Mouse (Mus musculus) lung, adult 2 months (tissue): ENCODE results near the gene Dchs2. TPM values are rescaled to one million over a fixed set of nuclear protein-coding genes. Genes with fewer than 3 reads are reported as not detected.

ENCODE experiments used
- DNase-seq: peaks from one replicate; pipeline ENCODE4 v3.0.0; 2022
- H3K4me1 ChIP-seq: fragments of 200-500 bp; 2 replicates; pipeline ENCODE4 v1.6.1; 2011; ENCODE audit warnings: low read length; ENCODE audit not compliant: control insufficient read depth, insufficient read depth
- H3K4me3 ChIP-seq: fragments of 200-500 bp; replicated peaks from 2 replicates; pipeline ENCODE3; 2011; ENCODE audit warnings: low read depth, mild to moderate bottlenecking, control low read depth, low read length; ENCODE audit errors: extremely low read depth
- CTCF ChIP-seq: fragments of 200-500 bp; IDR thresholded peaks from 2 replicates; pipeline ENCODE4 v1.5.1; 2011; ENCODE audit warnings: mild to moderate bottlenecking, low read length, control low read depth; ENCODE audit not compliant: insufficient read depth
- POLR2A ChIP-seq: fragments of 200-500 bp; IDR thresholded peaks from 2 replicates; pipeline ENCODE4 v1.6.1; 2011; ENCODE audit warnings: low read depth, mild to moderate bottlenecking, control low read depth, low read length, borderline replicate concordance; ENCODE audit errors: extremely low read depth
- WGBS: fragments of 180-500 bp; shearing (Covaris S2); methylation state at CpG from one replicate; pipeline ENCODE4 v1.1.7; 2018; 5-methylcytosine and 5-hydroxymethylcytosine counted together
- polyA plus RNA-seq: library from polyadenylated mRNA; depleted of rRNA; stranded (reverse); fragments of >200 nt; gene quantifications from 2 replicates; pipeline ENCODE4 v1.2.3, GENCODE M21; 2012

Dchs2 gene
- polyA plus RNA-seq, 1 experiment, result 0.38 TPM

- TF ChIP-seq POLR2A, result no peak
- no peak for TF ChIP-seq CTCF
- H3K4me1 ChIP-seq, result peaks cover 6% of the 10 kb centered on the region
- WGBS, result 14% methylated on average over 4 of the region's 4 CpGs
- no peak for DNase-seq
- no peak overlapping the region for H3K4me3 ChIP-seq
These were observed 20.3 kb downstream of the Dchs2 start for GRCm38 (mm10) chr3:83148055-83148447.

GRCm38 (mm10) chr3:83148508-83148907, 20.8 kb downstream of the Dchs2 start:
- H3K4me1 ChIP-seq, result peaks cover 6% of the 10 kb centered on the region
- H3K4me3 ChIP-seq, result no peak overlapping the region
- TF ChIP-seq CTCF (no peak), POLR2A (no peak)
- DNase-seq, result no peak
- WGBS, result 56% methylated on average over 3 of the region's 3 CpGs

GRCm38 (mm10) chr3:83155600-83155999, 27.9 kb downstream of the Dchs2 start:
- no peak for DNase-seq

GRCm38 (mm10) chr3:83156165-83156564, 28.4 kb downstream of the Dchs2 start:
- DNase-seq, result no peak
- TF ChIP-seq POLR2A (no peak), CTCF (no peak)
- H3K4me1 ChIP-seq, result peaks cover 6% of the 10 kb centered on the region; the same call in 1 of the 2 replicates
- no peak overlapping the region for H3K4me3 ChIP-seq
- WGBS, result 67% methylated on average over 4 of the region's 4 CpGs

More at GRCm38 (mm10) chr3:83155600-83155999, 27.9 kb downstream of the Dchs2 start:
- H3K4me1 ChIP-seq, result peaks cover 6% of the 10 kb centered on the region; the same call in 1 of the 2 replicates
- no peak overlapping the region for H3K4me3 ChIP-seq
- 16% methylated on average over 4 of the region's 4 CpGs for WGBS
- TF ChIP-seq POLR2A (no peak), CTCF (no peak)

- no peak overlapping the region for H3K4me3 ChIP-seq
- WGBS, result 82% methylated on average over 6 of the region's 6 CpGs
- H3K4me1 ChIP-seq, result no peaks in the 10 kb centered on the region
- DNase-seq, result no peak
- TF ChIP-seq POLR2A (no peak), CTCF (no peak)
These were observed 33.9 kb downstream of the Dchs2 start for GRCm38 (mm10) chr3:83161542-83162231.

GRCm38 (mm10) chr3:83163676-83164075, 35.9 kb downstream of the Dchs2 start:
- 86% methylated on average over 3 of the region's 3 CpGs for WGBS
- no peaks in the 10 kb centered on the region for H3K4me1 ChIP-seq
- TF ChIP-seq POLR2A, result no peak
- no peak for TF ChIP-seq CTCF
- DNase-seq, result no peak
- H3K4me3 ChIP-seq, result no peak overlapping the region

- H3K4me1 ChIP-seq, result peaks cover 2% of the 10 kb centered on the region; the same call in 1 of the 2 replicates
- DNase-seq, result no peak
- TF ChIP-seq CTCF, result no peak
- TF ChIP-seq POLR2A, result no peak
- WGBS, result 82% methylated on average over 5 of the region's 5 CpGs
- no peak overlapping the region for H3K4me3 ChIP-seq
These were observed 57.8 kb downstream of the Dchs2 start for GRCm38 (mm10) chr3:83185527-83185926.

- H3K4me3 ChIP-seq, result no peak overlapping the region
- 70% methylated on average over 2 of the region's 2 CpGs for WGBS
- peaks cover 2% of the 10 kb centered on the region; the same call in 1 of the 2 replicates for H3K4me1 ChIP-seq
- DNase-seq, result no peak
- TF ChIP-seq POLR2A (no peak), CTCF (no peak)
These were observed 63.5 kb downstream of the Dchs2 start for GRCm38 (mm10) chr3:83191271-83191670.

GRCm38 (mm10) chr3:83192401-83192800, 64.7 kb downstream of the Dchs2 start:
- WGBS, result 14% methylated on average over 1 of the region's 1 CpGs
- H3K4me3 ChIP-seq, result no peak overlapping the region
- no peak for DNase-seq
- H3K4me1 ChIP-seq, result no peaks in the 10 kb centered on the region
- no peak for TF ChIP-seq POLR2A
- no peak for TF ChIP-seq CTCF

GRCm38 (mm10) chr3:83194911-83195310, 67.2 kb downstream of the Dchs2 start:
- 37% methylated on average over 5 of the region's 5 CpGs for WGBS
- H3K4me1 ChIP-seq, result no peaks in the 10 kb centered on the region
- TF ChIP-seq CTCF, result no peak
- no peak for TF ChIP-seq POLR2A
- H3K4me3 ChIP-seq, result no peak overlapping the region
- DNase-seq, result no peak
